Mouse (Mus musculus) gastrocnemius, adult 2 months (tissue): Measurements from ENCODE around the gene 4930404N11Rik. TPM values are rescaled to one million over a fixed set of nuclear protein-coding genes. Genes with fewer than 3 reads are reported as not detected.

ENCODE experiments used
- DNase-seq: peaks from one replicate; pipeline ENCODE4 v3.0.0; 2022
- H3K27ac ChIP-seq: fragments of 200-600 bp; 2 replicates; pipeline ENCODE4 v1.8.1; 2022; ENCODE audit warnings: mild to moderate bottlenecking
- H3K4me3 ChIP-seq: fragments of 200-600 bp; 2 replicates; pipeline ENCODE4 v1.8.1; 2022; ENCODE audit warnings: mild to moderate bottlenecking, moderate library complexity
- CTCF ChIP-seq: fragments of 200-600 bp; IDR thresholded peaks from 2 replicates; pipeline ENCODE4 v1.8.1; 2022; ENCODE audit warnings: antibody characterized with exemption, mild to moderate bottlenecking, moderate library complexity
- intact Hi-C: fragments of 180-260 bp; cut with DNase I; formaldehyde crosslinking; loops from one replicate; pipeline ENCODE4 v1.15.1; 2025
- total RNA-seq, 2 experiments: library from RNA; stranded (reverse); gene quantifications; 2 replicates each; pipeline ENCODE4 v1.2.3; 2021

The 4930404N11Rik gene
- total RNA-seq, 2 experiments from 2014 or later: 0.89 to 1.2 TPM

GRCm38 (mm10) chr10:81399798-81400308 is 34.2 kb upstream of the 4930404N11Rik start:
- Histone ChIP-seq H3K4me3 (no peak overlapping the region), H3K27ac (no peak overlapping the region)
- intact Hi-C loops: no loop called here
- no peak for DNase-seq
- TF ChIP-seq CTCF: no peak

- no peak overlapping the region for H3K27ac ChIP-seq
- no peak overlapping the region for H3K4me3 ChIP-seq
- no peak for DNase-seq
- intact Hi-C loops: no loop called here
- no peak for TF ChIP-seq CTCF
Observed at GRCm38 (mm10) chr10:81399296-81399695, 33.7 kb upstream of the 4930404N11Rik start.

DNA sequence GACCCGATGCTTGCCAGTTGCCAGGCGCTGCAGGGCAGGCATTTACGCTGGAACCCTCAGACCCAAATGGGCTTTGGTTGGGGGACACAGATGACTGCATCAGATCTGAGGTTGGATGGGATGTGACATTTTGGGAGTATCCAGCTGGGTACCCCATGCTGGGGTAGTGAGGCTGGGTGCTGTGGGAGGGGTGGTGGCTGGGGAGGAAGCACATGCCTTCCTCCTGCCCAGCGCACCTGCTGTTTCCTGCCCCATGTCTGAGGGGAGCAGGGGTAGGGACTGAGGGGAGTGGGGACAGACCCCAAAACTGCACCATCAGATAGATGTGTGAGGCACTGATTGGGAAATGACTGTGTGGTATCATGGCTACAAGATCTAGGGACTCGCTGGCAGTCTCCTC is 31.1 kb upstream of the 4930404N11Rik start:
- no peak overlapping the region for H3K4me3 ChIP-seq
- no peak for TF ChIP-seq CTCF
- intact Hi-C loops: no loop called here
- no peak overlapping the region for H3K27ac ChIP-seq
- DNase-seq: no peak

- TF ChIP-seq CTCF: no peak
- Histone ChIP-seq H3K4me3 (no peak overlapping the region), H3K27ac (no peak overlapping the region)
- intact Hi-C loops: loop anchor here (2.0 kb wide), 1 partner anchor 43 kb away; no protein-coding TSS in a partner anchor
- no peak for DNase-seq
Observed at GRCm38 (mm10) chr10:81395865-81396264, 30.2 kb upstream of the 4930404N11Rik start.

DNA sequence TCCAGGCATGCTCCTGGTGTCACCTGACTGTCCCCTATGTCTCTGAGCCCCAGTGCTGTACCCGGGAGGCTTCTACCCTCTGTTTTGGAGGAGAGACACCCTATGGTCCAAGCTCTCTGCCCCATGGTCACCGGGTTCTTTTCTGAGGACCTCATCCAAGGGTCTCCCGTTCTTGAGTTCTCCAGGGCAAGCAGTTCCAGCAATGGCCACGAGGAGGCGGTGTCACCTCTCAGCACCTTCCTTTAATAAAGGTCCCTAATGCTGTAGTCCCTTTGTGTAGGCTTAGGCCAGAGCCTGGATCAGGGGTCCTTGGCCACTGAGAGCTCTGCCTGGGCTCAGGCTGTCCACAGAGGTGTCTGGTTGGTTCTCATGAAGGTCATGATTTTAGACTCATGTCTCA is 29.5 kb upstream of the 4930404N11Rik start:
- intact Hi-C loops: loop anchor here (2.0 kb wide), 1 partner anchor 44 kb away; no protein-coding TSS in a partner anchor
- H3K4me3 ChIP-seq: no peak overlapping the region
- peak; percentile 97 for TF ChIP-seq CTCF
- H3K27ac ChIP-seq: 0 out of 2 replicates have a peak overlapping the region, but pooled peaks have one; percentile 16
- DNase-seq: peak; percentile 70

DNA sequence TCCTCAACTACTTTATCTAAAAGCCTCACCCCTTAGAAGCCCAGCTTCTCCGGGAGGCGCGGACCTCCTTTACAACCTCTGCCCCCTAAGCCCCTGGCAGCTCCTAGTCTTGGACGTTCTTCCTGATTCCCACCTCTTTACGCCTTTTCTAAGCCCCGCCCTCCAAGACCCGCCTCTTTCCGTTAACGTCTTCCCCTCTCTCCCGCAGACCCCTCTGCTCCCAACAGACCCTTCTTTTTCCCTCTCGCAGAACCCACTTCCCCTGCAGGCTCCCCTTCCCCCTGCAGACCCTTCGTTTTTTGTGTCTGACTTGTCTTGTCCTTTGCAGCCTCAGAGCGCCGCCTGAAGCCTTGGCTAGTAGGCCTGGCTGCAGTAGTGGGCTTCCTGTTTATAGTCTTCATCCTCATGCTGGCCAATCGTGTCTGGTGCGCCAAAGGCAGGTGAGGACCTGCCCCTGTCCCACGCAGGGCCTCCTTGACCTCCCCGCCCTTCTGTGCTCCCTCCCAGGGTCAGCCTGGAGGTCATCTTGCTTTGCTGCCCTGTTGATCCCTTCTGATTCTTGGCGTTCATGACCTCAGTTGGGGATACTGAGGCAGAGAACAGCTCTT is 27.9 kb upstream of the 4930404N11Rik start:
- TF ChIP-seq CTCF: no peak
- Histone ChIP-seq H3K4me3 (peak overlapping the region; percentile 61), H3K27ac (peak overlapping the region; percentile 66)
- no peak for DNase-seq
- intact Hi-C loops: loop anchor here (2.0 kb wide), 1 partner anchor 45 kb away; no protein-coding TSS in a partner anchor

GRCm38 (mm10) chr10:81392781-81393185 is 27.2 kb upstream of the 4930404N11Rik start, which contains the start of gene Smim24:
Gene Smim24, plus strand, starts transcription at chr10:81393051.
- Histone ChIP-seq H3K4me3 (peak within 1 kb of the TSS; percentile 61), H3K27ac (peak within 1 kb of the TSS; percentile 66)
- intact Hi-C loops: no loop called here
- no peak for DNase-seq
- TF ChIP-seq CTCF: no peak

DNA sequence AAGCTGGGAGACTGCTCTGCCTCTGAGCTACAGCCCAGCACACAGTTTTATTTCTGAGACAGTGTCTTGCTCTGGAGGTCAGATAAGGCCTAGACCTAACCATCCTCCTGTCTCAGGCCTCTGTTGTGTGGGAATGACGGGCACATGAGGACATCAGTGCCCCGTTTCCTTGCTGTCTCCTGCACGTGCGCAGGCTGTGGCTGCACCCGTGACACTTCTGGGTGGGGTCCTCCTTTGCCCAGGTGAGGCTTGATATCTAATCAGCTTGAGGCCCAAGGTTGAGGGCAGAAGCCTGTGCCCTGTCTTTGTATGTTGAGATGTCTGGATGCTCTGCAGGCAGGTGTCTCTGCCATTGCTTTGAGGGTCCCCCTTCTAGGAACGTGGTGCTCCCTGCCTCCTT is 26.7 kb upstream of the 4930404N11Rik start:
- H3K4me3 ChIP-seq: no peak overlapping the region
- intact Hi-C loops: no loop called here
- H3K27ac ChIP-seq: no peak overlapping the region
- no peak for TF ChIP-seq CTCF
- DNase-seq: no peak

DNA sequence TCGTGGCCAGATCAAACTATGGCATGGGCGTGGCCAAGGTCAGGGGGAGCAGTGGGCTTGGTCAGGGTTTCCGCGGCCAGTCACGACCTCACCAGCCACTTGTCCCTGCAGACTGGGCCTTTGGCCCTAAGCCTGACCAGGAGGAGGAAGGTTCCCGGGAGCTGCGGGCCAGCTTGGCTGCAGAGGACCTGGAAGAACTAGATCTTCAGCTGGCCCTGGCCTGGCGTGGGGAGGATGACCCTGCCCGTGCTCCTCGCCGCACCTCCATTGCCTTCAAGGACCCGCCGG is 25.0 kb upstream of the 4930404N11Rik start:
- DNase-seq: no peak
- TF ChIP-seq CTCF: no peak
- H3K27ac ChIP-seq: peak overlapping the region; percentile 28; the same call in 1 of the 2 replicates
- H3K4me3 ChIP-seq: no peak overlapping the region
- intact Hi-C loops: loop anchor here (1.0 kb wide), 1 partner anchor 60 kb away; no protein-coding TSS in a partner anchor

- Histone ChIP-seq H3K4me3 (no peak overlapping the region), H3K27ac (peak overlapping the region; percentile 40)
- intact Hi-C loops: loop anchor here (1.0 kb wide), 1 partner anchor 60 kb away; no protein-coding TSS in a partner anchor
- TF ChIP-seq CTCF: peak; percentile 99
- peak; percentile 81 for DNase-seq
Observed at GRCm38 (mm10) chr10:81389801-81390677, 24.4 kb upstream of the 4930404N11Rik start.

DNA sequence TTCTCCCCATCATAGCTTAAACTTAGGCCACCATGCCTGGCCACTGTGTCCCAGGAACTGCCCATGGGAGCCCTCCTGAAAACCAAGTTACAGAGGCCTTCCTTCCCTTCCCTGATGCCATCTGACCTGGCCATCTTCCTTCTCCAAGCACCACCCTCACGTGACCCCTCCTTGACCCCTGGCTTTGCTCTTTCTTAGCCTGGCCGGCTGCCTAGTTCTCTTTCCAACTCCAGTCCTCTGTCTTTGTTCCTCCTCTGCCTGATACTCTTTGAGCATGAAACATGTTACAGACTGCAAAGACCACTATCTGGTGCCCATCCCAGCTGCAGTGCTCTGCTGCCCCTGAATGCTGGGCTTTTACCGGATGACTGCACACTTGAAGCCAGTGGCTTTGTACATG is 23.8 kb upstream of the 4930404N11Rik start:
- Histone ChIP-seq H3K27ac (peak overlapping the region; percentile 40), H3K4me3 (no peak overlapping the region)
- no peak for DNase-seq
- intact Hi-C loops: no loop called here
- no peak for TF ChIP-seq CTCF

- no peak for DNase-seq
- H3K4me3 ChIP-seq: no peak within 1 kb of the TSS
- H3K27ac ChIP-seq: peak within 1 kb of the TSS; percentile 40
- intact Hi-C loops: no loop called here
- no peak for TF ChIP-seq CTCF
Observed at GRCm38 (mm10) chr10:81388505-81389055, 23.0 kb upstream of the 4930404N11Rik start, which contains the start of gene Gm48552. Gene Gm48552, plus strand, starts transcription at chr10:81389005.
